Mouse (Mus musculus) spleen, embryonic (tissue): ENCODE measurements at regions not wholly inside any gene's neighbourhood (a gene's known extent, or its start where the extent isn't known, plus 50 kb on each side); places are given as distances from the start of the nearest gene placed in this dataset.

Experiments
- CTCF ChIA-PET: fragments of 350-600 bp; sonication (Branson Sonifier 250); formaldehyde crosslinking; loops from one replicate; lab custom pipeline; 2022; lab: Charles Lee

GRCm38 (mm10) chr13:84345791-84346511 is 123.9 kb downstream of the Tmem161b start:
- CTCF ChIA-PET = interaction anchor here (0.6 to 1.1 kb wide), 2 partner anchors 31 to 607 kb away, joined by 3 read pairs; no protein-coding TSS in a partner anchor

GRCm38 (mm10) chr13:84346569-84346968 is 124.5 kb downstream of the Tmem161b start:
- CTCF ChIA-PET = interaction anchor here (1.1 kb wide), 1 partner anchor 32 kb away, joined by 3 read pairs; no protein-coding TSS in a partner anchor

GRCm38 (mm10) chr13:84347181-84347913 is 125.3 kb downstream of the Tmem161b start:
- CTCF ChIA-PET = interaction anchor here (1.1 kb wide), 1 partner anchor 33 kb away, joined by 3 read pairs; no protein-coding TSS in a partner anchor

- CTCF ChIA-PET = no interaction called here
These were observed 126.0 kb downstream of the Tmem161b start for GRCm38 (mm10) chr13:84347914-84348700.

GRCm38 (mm10) chr13:84348701-84348975 is 126.5 kb downstream of the Tmem161b start:
- CTCF ChIA-PET = no interaction called here

- CTCF ChIA-PET = interaction anchor here (0.7 kb wide), 1 partner anchor 54 kb away, joined by 6 read pairs; no protein-coding TSS in a partner anchor
These were observed 127.1 kb downstream of the Tmem161b start for GRCm38 (mm10) chr13:84349001-84349720.

GRCm38 (mm10) chr13:84349721-84350040 is 127.6 kb downstream of the Tmem161b start:
- CTCF ChIA-PET = interaction anchor here (0.7 kb wide), 1 partner anchor 55 kb away, joined by 6 read pairs; no protein-coding TSS in a partner anchor

GRCm38 (mm10) chr13:84350791-84351190 is 128.7 kb downstream of the Tmem161b start:
- CTCF ChIA-PET = interaction anchor here (0.7 kb wide), 1 partner anchor 1021 kb away, joined by 3 read pairs; no protein-coding TSS in a partner anchor

- CTCF ChIA-PET = no interaction called here
These were observed 134.4 kb downstream of the Tmem161b start for GRCm38 (mm10) chr13:84356455-84356854.

GRCm38 (mm10) chr13:84360536-84360935 is 138.4 kb downstream of the Tmem161b start:
- CTCF ChIA-PET = no interaction called here

- CTCF ChIA-PET = no interaction called here
These were observed 142.0 kb downstream of the Tmem161b start for GRCm38 (mm10) chr13:84364069-84364468.

- CTCF ChIA-PET = no interaction called here
These were observed 143.4 kb downstream of the Tmem161b start for GRCm38 (mm10) chr13:84365503-84365902.

- CTCF ChIA-PET = no interaction called here
These were observed 143.9 kb downstream of the Tmem161b start for GRCm38 (mm10) chr13:84366017-84366416.

GRCm38 (mm10) chr13:84366839-84367238 is 144.7 kb downstream of the Tmem161b start:
- CTCF ChIA-PET = no interaction called here

- CTCF ChIA-PET = no interaction called here
These were observed 146.1 kb downstream of the Tmem161b start for GRCm38 (mm10) chr13:84368225-84368624.

GRCm38 (mm10) chr13:84374711-84375257 is 152.7 kb downstream of the Tmem161b start:
- CTCF ChIA-PET = interaction anchor here (0.6 kb wide), 1 partner anchor 152 kb away, joined by 3 read pairs; no protein-coding TSS in a partner anchor

- CTCF ChIA-PET = no interaction called here
These were observed 153.8 kb downstream of the Tmem161b start for GRCm38 (mm10) chr13:84375941-84376340.

- CTCF ChIA-PET = no interaction called here
These were observed 156.6 kb downstream of the Tmem161b start for GRCm38 (mm10) chr13:84378553-84379332.

GRCm38 (mm10) chr13:84391554-84391953 is 169.5 kb downstream of the Tmem161b start:
- CTCF ChIA-PET = no interaction called here
